Mouse (Mus musculus): ENCODE measurements around the gene E4f1. TPM values are rescaled to one million over a fixed set of nuclear protein-coding genes. Genes with fewer than 3 reads are reported as not detected.

Gene E4f1
- polyA plus RNA-seq, 1 experiment: 89.5 TPM

DNA sequence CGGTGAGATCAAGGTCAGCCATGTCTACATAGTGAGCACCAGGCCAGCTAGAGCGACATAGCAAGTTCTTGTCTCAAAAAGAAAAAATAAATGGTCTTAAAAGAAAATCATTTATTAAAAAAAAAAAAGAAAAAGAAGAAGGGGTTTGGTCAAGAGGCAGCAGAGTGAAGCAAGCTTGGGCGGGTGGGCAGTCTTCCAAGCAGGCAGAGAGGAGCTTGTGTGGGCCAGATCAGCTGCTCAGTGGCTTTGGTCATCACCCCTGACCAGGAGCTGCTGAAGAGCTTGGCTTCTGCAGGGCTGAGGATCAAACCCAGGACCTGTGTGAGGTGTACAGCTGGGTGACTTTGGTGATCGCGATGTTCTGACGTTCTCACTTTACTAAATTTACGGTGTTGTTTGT, 75.7 kb downstream of the E4f1 start:
- TF ChIP-seq POLR2A (IDR thresholded peaks at IDR 0.05; ENCODE audit: borderline replicate concordance, extremely low read depth, insufficient read depth, insufficient read length, poor library complexity, severe bottlenecking): no peak
- no peak for TF ChIP-seq CTCF (IDR thresholded peaks at IDR 0.05; ENCODE audit: borderline replicate concordance, extremely low read depth, insufficient read depth, insufficient read length)

More for the DNA sequence above, 75.7 kb downstream of the E4f1 start:
- DNase-seq (ENCODE audit: low read depth): no peak

Other genes starting within 250 kb of the E4f1 start
- 25.3 and 35.7 TPM in 2 replicates for gene Tedc2, start 249.5 kb downstream of the E4f1 start, polyA plus RNA-seq (2012; rRNA removed)
- 16.2 and 21.6 TPM in 2 replicates for gene Ccnf, start 218.8 kb downstream of the E4f1 start, polyA plus RNA-seq (2012; rRNA removed)
- gene Abca17, start 119.2 kb downstream of the E4f1 start, polyA plus RNA-seq (2012; rRNA removed): 0.29 and 0.40 TPM in 2 replicates
- 39.4 and 51.7 TPM in 2 replicates for gene Abca3, start 118.4 kb downstream of the E4f1 start, polyA plus RNA-seq (2012; rRNA removed)
- 395 and 451 TPM in 2 replicates for gene Rnps1, start 55.7 kb downstream of the E4f1 start, polyA plus RNA-seq (2012; rRNA removed)
- gene Eci1, start 43.7 kb downstream of the E4f1 start, polyA plus RNA-seq (2012; rRNA removed): 28.7 and 29.6 TPM in 2 replicates
- 27.1 and 34.3 TPM in 2 replicates for gene Dnase1l2, start 27.2 kb downstream of the E4f1 start, polyA plus RNA-seq (2012; rRNA removed)
- 49.6 and 52.2 TPM in 2 replicates for gene Pgp, start 79 bp upstream of the E4f1 start, polyA plus RNA-seq (2012; rRNA removed)
- 0.48 and 0.77 TPM in 2 replicates for gene Bricd5, start 3.6 kb upstream of the E4f1 start, polyA plus RNA-seq (2012; rRNA removed)
- gene Mlst8, start 8.8 kb upstream of the E4f1 start, polyA plus RNA-seq (2012; rRNA removed): 47.1 and 53.7 TPM in 2 replicates
- 91.5 and 142 TPM in 2 replicates for gene Caskin1, start 18.3 kb upstream of the E4f1 start, polyA plus RNA-seq (2012; rRNA removed)
- gene Traf7, start 57.6 kb upstream of the E4f1 start, polyA plus RNA-seq (2012; rRNA removed): 310 and 422 TPM in 2 replicates
- 3.2 and 5.6 TPM in 2 replicates for gene Rab26, start 63.9 kb upstream of the E4f1 start, polyA plus RNA-seq (2012; rRNA removed)
- gene Pkd1, start 79.5 kb upstream of the E4f1 start, polyA plus RNA-seq (2012; rRNA removed): 65.9 and 74.2 TPM in 2 replicates
- gene Tsc2, start 162.3 kb upstream of the E4f1 start, polyA plus RNA-seq (2012; rRNA removed): 189 and 190 TPM in 2 replicates
- gene Nthl1, start 162.4 kb upstream of the E4f1 start, polyA plus RNA-seq (2012; rRNA removed): 10.4 and 15.3 TPM in 2 replicates
- gene Slc9a3r2, start 180.0 kb upstream of the E4f1 start, polyA plus RNA-seq (2012; rRNA removed): 30.7 and 34.3 TPM in 2 replicates
- gene Npw, start 188.1 kb upstream of the E4f1 start, polyA plus RNA-seq (2012; rRNA removed): 0.23 TPM in 1 of 2 replicates, not detected in the other
- 76.3 and 102 TPM in 2 replicates for gene Zfp598, start 199.4 kb upstream of the E4f1 start, polyA plus RNA-seq (2012; rRNA removed)
- gene Syngr3, start 219.6 kb upstream of the E4f1 start, polyA plus RNA-seq (2012; rRNA removed): 82.5 and 94.2 TPM in 2 replicates
- gene Gfer, start 225.8 kb upstream of the E4f1 start, polyA plus RNA-seq (2012; rRNA removed): 28.8 and 29.2 TPM in 2 replicates
- gene Noxo1, start 225.9 kb upstream of the E4f1 start, polyA plus RNA-seq (2012; rRNA removed): 7.6 and 10.7 TPM in 2 replicates
- 75.0 and 95.7 TPM in 2 replicates for gene Tbl3, start 237.3 kb upstream of the E4f1 start, polyA plus RNA-seq (2012; rRNA removed)
- gene Rnf151, start 247.8 kb upstream of the E4f1 start, polyA plus RNA-seq (2012; rRNA removed): 0.54 and 0.64 TPM in 2 replicates
- gene Rps2, start 247.8 kb upstream of the E4f1 start, polyA plus RNA-seq (2012; rRNA removed): 1,770 and 1,849 TPM in 2 replicates

Data from brain, embryonic 14.5 days (tissue).